Mouse (Mus musculus) intestine, embryonic 14.5 days (tissue): ENCODE results near the gene Hspb6. TPM values are rescaled to one million over a fixed set of nuclear protein-coding genes. Genes with fewer than 3 reads are reported as not detected.

Source experiments
- microRNA-seq: library from miRNA; unstranded; fragments of <30 nt; microRNA quantifications from one replicate; pipeline ENCODE4, GENCODE M21; 2016
- polyA plus RNA-seq: library from polyadenylated mRNA; unstranded; fragments of >200 nt; fragmentation: Nextera tagmentation; extraction: Ambion mirVana; gene quantifications from 2 replicates; pipeline ENCODE4 v1.2.1, GENCODE M21; 2014

Gene Hspb6
- polyA plus RNA-seq, 1 experiment from 2014 or later = 48.5 TPM

Small RNAs within 50 kb of the gene (microRNA-seq; reads per million reads assigned to microRNA genes)
- gene Gm38670 = 1.9 reads per million, percentile 21 among the genes with 10 or more reads in this experiment
- gene Mir3569 = not detected

Other genes starting within 250 kb of the Hspb6 start
- gene Alkbh6, start 243.5 kb upstream of the Hspb6 start, polyA plus RNA-seq = 70.7 and 79.3 TPM in 2 replicates
- gene Syne4, start 237.4 kb upstream of the Hspb6 start, polyA plus RNA-seq = 52.2 and 60.5 TPM in 2 replicates
- gene E130208F15Rik, start 230.4 kb upstream of the Hspb6 start, polyA plus RNA-seq = not detected in 2 replicates
- 16.3 and 17.2 TPM in 2 replicates for gene Sdhaf1, start 228.3 kb upstream of the Hspb6 start, polyA plus RNA-seq
- 4.4 and 4.5 TPM in 2 replicates for gene Lrfn3, start 189.4 kb upstream of the Hspb6 start, polyA plus RNA-seq
- gene Tyrobp, start 138.4 kb upstream of the Hspb6 start, polyA plus RNA-seq = 53.7 and 54.7 TPM in 2 replicates
- gene Hcst, start 132.3 kb upstream of the Hspb6 start, polyA plus RNA-seq = 1.6 and 2.1 TPM in 2 replicates
- 2.3 and 3.2 TPM in 2 replicates for gene Nfkbid, start 130.4 kb upstream of the Hspb6 start, polyA plus RNA-seq
- 37.9 and 43.0 TPM in 2 replicates for gene Aplp1, start 106.6 kb upstream of the Hspb6 start, polyA plus RNA-seq
- 0.13 and 2.9 TPM in 2 replicates for gene Kirrel2, start 94.5 kb upstream of the Hspb6 start, polyA plus RNA-seq
- gene Nphs1, start 93.9 kb upstream of the Hspb6 start, polyA plus RNA-seq = 0.15 and 1.3 TPM in 2 replicates
- gene Prodh2, start 58.6 kb upstream of the Hspb6 start, polyA plus RNA-seq = 1.3 TPM in 2 replicates
- gene Arhgap33, start 17.1 kb upstream of the Hspb6 start, polyA plus RNA-seq = 10.7 and 11.9 TPM in 2 replicates
- 15.2 and 15.7 TPM in 2 replicates for gene Proser3, start 121 bp downstream of the Hspb6 start, polyA plus RNA-seq
- 36.9 and 38.5 TPM in 2 replicates for gene Lin37, start 7.7 kb downstream of the Hspb6 start, polyA plus RNA-seq
- 92.3 and 94.5 TPM in 2 replicates for gene U2af1l4, start 11.1 kb downstream of the Hspb6 start, polyA plus RNA-seq
- 7.7 and 9.1 TPM in 2 replicates for gene Gm49396, start 11.2 kb downstream of the Hspb6 start, polyA plus RNA-seq
- 119 and 125 TPM in 2 replicates for gene Psenen, start 11.4 kb downstream of the Hspb6 start, polyA plus RNA-seq
- 3.3 and 3.5 TPM in 2 replicates for gene Igflr1, start 13.2 kb downstream of the Hspb6 start, polyA plus RNA-seq
- gene Kmt2b, start 36.5 kb downstream of the Hspb6 start, polyA plus RNA-seq = 12.8 and 13.0 TPM in 2 replicates
- 0.81 and 0.83 TPM in 2 replicates for gene Zbtb32, start 46.7 kb downstream of the Hspb6 start, polyA plus RNA-seq
- gene Upk1a, start 60.7 kb downstream of the Hspb6 start, polyA plus RNA-seq = 12.1 and 15.3 TPM in 2 replicates
- gene Cox6b1, start 74.0 kb downstream of the Hspb6 start, polyA plus RNA-seq = 1,084 and 1,229 TPM in 2 replicates
- gene Etv2, start 83.7 kb downstream of the Hspb6 start, polyA plus RNA-seq = not detected in 2 replicates
- 96.4 and 101 TPM in 2 replicates for gene Rbm42, start 98.1 kb downstream of the Hspb6 start, polyA plus RNA-seq
- gene Haus5, start 112.8 kb downstream of the Hspb6 start, polyA plus RNA-seq = 48.7 and 49.5 TPM in 2 replicates
- gene Pmis2, start 119.4 kb downstream of the Hspb6 start, polyA plus RNA-seq = not detected in 2 replicates
- gene 2200002J24Rik, start 146.7 kb downstream of the Hspb6 start, polyA plus RNA-seq = 1.4 TPM in 2 replicates
- gene Atp4a, start 160.0 kb downstream of the Hspb6 start, polyA plus RNA-seq = 1.0 and 2.2 TPM in 2 replicates
- 213 and 238 TPM in 2 replicates for gene Tmem147, start 177.4 kb downstream of the Hspb6 start, polyA plus RNA-seq
- 0.51 TPM in 1 of 2 replicates, not detected in the other for gene Gapdhs, start 191.5 kb downstream of the Hspb6 start, polyA plus RNA-seq
- gene Sbsn, start 199.3 kb downstream of the Hspb6 start, polyA plus RNA-seq = 1.5 and 2.7 TPM in 2 replicates
- gene Dmkn, start 211.6 kb downstream of the Hspb6 start, polyA plus RNA-seq = 0.61 and 1.3 TPM in 2 replicates
- 0.80 and 0.86 TPM in 2 replicates for gene Krtdap, start 235.7 kb downstream of the Hspb6 start, polyA plus RNA-seq